Mouse (Mus musculus) embryonic facial prominence, embryonic 15.5 days (tissue): ENCODE measurements around the gene Junb. TPM values are rescaled to one million over a fixed set of nuclear protein-coding genes. Genes with fewer than 3 reads are reported as not detected.
A peak's percentile ranks its signal among the peaks of the same experiment; 100 is the strongest.

Experiments
- ATAC-seq: fragments of 200-750 bp; cut with Nextera tagmentation; 2 replicates; pipeline ENCODE4 v1.8.0; 2017; ENCODE audit warnings: low read depth, moderate TSS enrichment; ENCODE audit not compliant: insufficient number of reproducible peaks, low FRiP score, low TSS enrichment
- H3K27ac ChIP-seq: fragments of 300-500 bp; sonication (generic); replicated peaks from 2 replicates; pipeline ENCODE4 v1.5.1; 2015; ENCODE audit warnings: mild to moderate bottlenecking, inconsistent platforms
- H3K27me3 ChIP-seq: fragments of 300-500 bp; sonication (generic); 2 replicates; pipeline ENCODE4 v1.6.1; 2015; ENCODE audit warnings: inconsistent platforms
- H3K36me3 ChIP-seq: fragments of 300-500 bp; sonication (generic); 2 replicates; pipeline ENCODE4 v1.6.1; 2015; ENCODE audit warnings: mild to moderate bottlenecking, inconsistent platforms
- H3K4me1 ChIP-seq: fragments of 300-500 bp; sonication (generic); 2 replicates; pipeline ENCODE4 v1.6.1; 2015; ENCODE audit warnings: inconsistent platforms
- H3K4me2 ChIP-seq: fragments of 300-500 bp; sonication (generic); replicated peaks from 2 replicates; pipeline ENCODE4 v1.6.1; 2015; ENCODE audit warnings: mild to moderate bottlenecking, inconsistent platforms
- H3K4me3 ChIP-seq: fragments of 300-500 bp; sonication (generic); replicated peaks from 2 replicates; pipeline ENCODE4 v1.5.1; 2015; ENCODE audit warnings: mild to moderate bottlenecking, inconsistent platforms
- H3K9ac ChIP-seq: fragments of 300-500 bp; sonication (generic); 2 replicates; pipeline ENCODE4 v1.6.1; 2015; ENCODE audit warnings: inconsistent platforms
- H3K9me3 ChIP-seq: fragments of 300-500 bp; sonication (generic); replicated peaks from 2 replicates; pipeline ENCODE4 v1.6.1; 2016; ENCODE audit warnings: inconsistent platforms
- WGBS: fragments of 180-500 bp; shearing (Covaris S2); methylation state at CpG from one replicate; pipeline ENCODE4 v1.1.7; 2015; 5-methylcytosine and 5-hydroxymethylcytosine counted together
- polyA plus RNA-seq: library from polyadenylated mRNA; unstranded; fragments of >200 nt; fragmentation: Nextera tagmentation; extraction: Ambion mirVana; gene quantifications from 2 replicates; pipeline ENCODE4 v1.2.1, GENCODE M21; 2015

Gene Junb
- polyA plus RNA-seq, 1 experiment from 2014 or later = 38.0 TPM

GRCm38 (mm10) chr8:84936041-84936961 lies 42.2 kb downstream of the Junb start:
- peaks cover 70% of the 10 kb centered on the region for H3K27me3 ChIP-seq
- H3K4me2 ChIP-seq = peak overlapping the region; percentile 66
- no peak for ATAC-seq
- H3K9me3 ChIP-seq = no peaks in the 10 kb centered on the region
- 21% methylated on average over 23 of the region's 23 CpGs for WGBS
- H3K4me3 ChIP-seq = peak overlapping the region; percentile 38
- H3K9ac ChIP-seq = no peak overlapping the region
- H3K27ac ChIP-seq = no peak overlapping the region
- H3K4me1 ChIP-seq = peaks cover 14% of the 10 kb centered on the region
- no peaks in the 10 kb centered on the region for H3K36me3 ChIP-seq

- peaks cover 14% of the 10 kb centered on the region for H3K4me1 ChIP-seq
- no peak for ATAC-seq
- H3K9ac ChIP-seq = no peak overlapping the region
- WGBS = 6% methylated on average over 14 of the region's 14 CpGs
- no peak overlapping the region for H3K4me3 ChIP-seq
- H3K4me2 ChIP-seq = no peak overlapping the region
- H3K27ac ChIP-seq = no peak overlapping the region
- H3K27me3 ChIP-seq = peaks cover 76% of the 10 kb centered on the region
- H3K36me3 ChIP-seq = no peaks in the 10 kb centered on the region
- H3K9me3 ChIP-seq = no peaks in the 10 kb centered on the region
These were observed 43.0 kb downstream of the Junb start for GRCm38 (mm10) chr8:84935489-84935888.

- H3K27ac ChIP-seq = no peak overlapping the region
- WGBS = under 1% methylated on average over 15 of the region's 15 CpGs
- H3K9me3 ChIP-seq = no peaks in the 10 kb centered on the region
- peaks cover 82% of the 10 kb centered on the region for H3K27me3 ChIP-seq
- H3K4me2 ChIP-seq = no peak overlapping the region
- peak; percentile 49 for ATAC-seq
- H3K36me3 ChIP-seq = no peaks in the 10 kb centered on the region
- H3K4me1 ChIP-seq = peaks cover 14% of the 10 kb centered on the region
- H3K9ac ChIP-seq = no peak overlapping the region
- H3K4me3 ChIP-seq = no peak overlapping the region
These were observed 43.7 kb downstream of the Junb start for GRCm38 (mm10) chr8:84934860-84935259.

GRCm38 (mm10) chr8:84933767-84934559 lies 44.6 kb downstream of the Junb start:
- Histone ChIP-seq H3K27ac (no peak overlapping the region), H3K36me3 (no peaks in the 10 kb centered on the region), H3K4me3 (no peak overlapping the region), H3K27me3 (peaks cover 82% of the 10 kb centered on the region), H3K9me3 (no peaks in the 10 kb centered on the region), H3K4me2 (no peak overlapping the region), H3K4me1 (peaks cover 17% of the 10 kb centered on the region), H3K9ac (no peak overlapping the region)
- no peak for ATAC-seq
- 79% methylated on average over 16 of the region's 16 CpGs for WGBS

GRCm38 (mm10) chr8:84930582-84930981 lies 47.9 kb downstream of the Junb start:
- Histone ChIP-seq H3K4me1 (peaks cover 12% of the 10 kb centered on the region; the same call in 1 of the 2 replicates), H3K9ac (no peak overlapping the region), H3K9me3 (no peaks in the 10 kb centered on the region), H3K27ac (no peak overlapping the region), H3K36me3 (no peaks in the 10 kb centered on the region), H3K27me3 (peaks cover 58% of the 10 kb centered on the region), H3K4me2 (no peak overlapping the region), H3K4me3 (no peak overlapping the region)
- ATAC-seq = no peak
- WGBS = 90% methylated on average over 13 of the region's 13 CpGs

- 2% methylated on average over 51 of the region's 52 CpGs for WGBS
- Histone ChIP-seq H3K27ac (no peak overlapping the region), H3K9me3 (no peaks in the 10 kb centered on the region), H3K9ac (no peak overlapping the region), H3K4me2 (peak overlapping the region; percentile 65), H3K36me3 (no peaks in the 10 kb centered on the region), H3K4me1 (peaks cover 7% of the 10 kb centered on the region; the same call in 1 of the 2 replicates), H3K4me3 (peak overlapping the region; percentile 39), H3K27me3 (peaks cover 39% of the 10 kb centered on the region)
- 0 out of 2 replicates have a peak, but pooled peaks have one; percentile 34 for ATAC-seq
These were observed 49.8 kb downstream of the Junb start for GRCm38 (mm10) chr8:84928456-84929306.

GRCm38 (mm10) chr8:84927513-84927912 lies 51.0 kb downstream of the Junb start:
- peaks cover 7% of the 10 kb centered on the region; the same call in 1 of the 2 replicates for H3K4me1 ChIP-seq
- H3K4me3 ChIP-seq = no peak overlapping the region
- H3K9ac ChIP-seq = no peak overlapping the region
- no peaks in the 10 kb centered on the region for H3K36me3 ChIP-seq
- H3K27ac ChIP-seq = no peak overlapping the region
- H3K9me3 ChIP-seq = no peaks in the 10 kb centered on the region
- H3K27me3 ChIP-seq = peaks cover 37% of the 10 kb centered on the region
- H3K4me2 ChIP-seq = no peak overlapping the region
- WGBS = 80% methylated on average over 1 of the region's 1 CpGs
- ATAC-seq = no peak

- 66% methylated on average over 7 of the region's 7 CpGs for WGBS
- H3K9me3 ChIP-seq = no peaks in the 10 kb centered on the region
- no peak overlapping the region for H3K4me2 ChIP-seq
- peaks cover 7% of the 10 kb centered on the region; the same call in 1 of the 2 replicates for H3K4me1 ChIP-seq
- H3K27me3 ChIP-seq = peaks cover 22% of the 10 kb centered on the region
- ATAC-seq = no peak
- no peak overlapping the region for H3K4me3 ChIP-seq
- no peak overlapping the region for H3K27ac ChIP-seq
- no peaks in the 10 kb centered on the region for H3K36me3 ChIP-seq
- H3K9ac ChIP-seq = no peak overlapping the region
These were observed 53.0 kb downstream of the Junb start for GRCm38 (mm10) chr8:84925557-84925956.
